Mouse (Mus musculus) small intestine, adult 2 months (tissue): ENCODE data around the gene Mef2b.
A peak's percentile ranks its signal among the peaks of the same experiment; 100 is the strongest.

Experiments
- CTCF ChIP-seq: fragments of 200-500 bp; IDR thresholded peaks from 2 replicates; pipeline ENCODE4 v1.5.1; 2012; ENCODE audit warnings: low read depth, mild to moderate bottlenecking, control low read depth, inconsistent platforms, low read length, moderate library complexity, mixed read lengths; ENCODE audit not compliant: insufficient replicate concordance, insufficient read length; ENCODE audit errors: extremely low read depth
- POLR2A ChIP-seq: fragments of 200-500 bp; IDR thresholded peaks from 2 replicates; pipeline ENCODE4 v1.6.1; 2012; ENCODE audit warnings: low read depth, mild to moderate bottlenecking, control low read depth, inconsistent platforms, low read length, moderate library complexity

DNA sequence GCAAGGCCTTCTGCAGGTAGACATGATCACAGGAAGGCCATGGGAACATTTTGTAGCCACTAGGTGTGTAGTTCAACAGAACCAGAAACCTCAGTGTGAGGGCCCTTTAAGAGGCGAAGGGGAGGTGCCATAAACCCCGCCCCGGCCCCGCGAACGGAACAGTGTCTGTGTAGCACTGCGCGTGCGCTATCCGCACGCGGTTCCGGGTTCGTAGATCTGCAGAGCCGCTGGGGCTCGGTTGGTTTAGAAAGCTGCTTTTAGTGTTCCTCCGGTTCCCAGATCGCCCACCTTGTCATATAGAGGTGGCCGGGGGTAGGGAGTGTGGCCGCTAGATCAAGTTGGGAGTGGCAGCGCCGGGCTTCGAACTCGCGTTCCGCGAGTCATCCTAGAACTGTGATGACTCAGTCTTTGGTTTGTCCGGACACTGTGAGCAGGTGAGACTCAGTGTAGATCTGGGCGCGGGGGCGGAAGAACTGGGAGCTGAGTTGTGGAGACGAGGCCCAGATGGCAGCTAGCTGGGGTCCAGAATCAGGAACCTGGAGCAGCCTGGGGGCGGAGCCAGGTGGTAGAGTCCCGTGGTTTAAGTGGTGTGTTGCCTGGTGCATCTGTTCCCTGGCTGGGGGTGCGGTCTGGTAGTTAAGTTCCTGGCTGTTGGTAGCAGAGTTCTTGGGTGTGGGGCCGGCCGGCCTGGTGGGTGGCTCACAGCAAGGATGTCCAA, 8.2 kb upstream of the Mef2b start, which contains the start of gene Nr2c2ap:
- TF ChIP-seq CTCF: 0 out of 2 replicates have a peak, but pooled peaks have one; percentile 16
- TF ChIP-seq POLR2A: peak; percentile 66; the same call in 1 of the 2 replicates
